Mouse (Mus musculus) T-helper 17 cell (primary cell): ENCODE data around the gene Cage1.

Experiments
- in situ Hi-C, 2 experiments: fragments of 300-600 bp; cut with MboI, MseI; formaldehyde crosslinking; loops; 1 replicate in 1 of 2; 2 replicates in 1 of 2; pipeline ENCODE4 v1.15.1; 2025; ENCODE audit warnings: high pct_unique_total_duplicates in 2 of 2

Gene Cage1

GRCm38 (mm10) chr13:38037044-38037687 lies at the start of gene Cage1:
TSS of gene Cage1 (minus strand) at chr13:38037069.
- in situ Hi-C loops: loop anchor here (5.0 kb wide), 2 partner anchors 40 to 45 kb away; partner anchors contain the start of gene Ssr1 (in 1 of the 2)

GRCm38 (mm10) chr13:38081161-38081560 lies 44.3 kb upstream of the Cage1 start:
- in situ Hi-C loops: no loop called here

GRCm38 (mm10) chr13:38080725-38081124 lies 43.9 kb upstream of the Cage1 start:
- in situ Hi-C loops: no loop called here

GRCm38 (mm10) chr13:38080014-38080413 lies 43.1 kb upstream of the Cage1 start:
- in situ Hi-C loops: no loop called here

GRCm38 (mm10) chr13:38079366-38079765 lies 42.5 kb upstream of the Cage1 start:
- in situ Hi-C loops: loop anchor here in 1 of 2 experiments (5.0 kb wide), 1 partner anchor 143 kb away; no protein-coding TSS in a partner anchor

- in situ Hi-C loops: loop anchor here in 1 of 2 experiments (5.0 kb wide), 1 partner anchor 143 kb away; no protein-coding TSS in a partner anchor
These were observed 42.0 kb upstream of the Cage1 start for GRCm38 (mm10) chr13:38078836-38079235.

GRCm38 (mm10) chr13:38077113-38077512 lies 40.2 kb upstream of the Cage1 start:
- in situ Hi-C loops: loop anchor here in 1 of 2 experiments (5.0 kb wide), 1 partner anchor 145 kb away; no protein-coding TSS in a partner anchor

- in situ Hi-C loops: no loop called here
These were observed 37.5 kb upstream of the Cage1 start for GRCm38 (mm10) chr13:38074404-38074803.

- in situ Hi-C loops: no loop called here
These were observed 36.8 kb upstream of the Cage1 start for GRCm38 (mm10) chr13:38073374-38074307.

- in situ Hi-C loops: no loop called here
These were observed 34.1 kb upstream of the Cage1 start for GRCm38 (mm10) chr13:38070945-38071344.

- in situ Hi-C loops: loop anchor here in 1 of 2 experiments (5.0 to 10.0 kb wide), 2 partner anchors 447 to 520 kb away; no protein-coding TSS in a partner anchor
These were observed 28.2 kb upstream of the Cage1 start for GRCm38 (mm10) chr13:38064854-38065663.

- in situ Hi-C loops: loop anchor here in 1 of 2 experiments (5.0 to 10.0 kb wide), 2 partner anchors 450 to 522 kb away; no protein-coding TSS in a partner anchor
These were observed 25.8 kb upstream of the Cage1 start for GRCm38 (mm10) chr13:38062678-38063077.

GRCm38 (mm10) chr13:38049888-38050287 lies 13.0 kb upstream of the Cage1 start:
- in situ Hi-C loops: loop anchor here in 1 of 2 experiments (10.0 kb wide), 1 partner anchor 605 kb away; the partner anchor contains the start of gene Eef1e1

GRCm38 (mm10) chr13:38037811-38038210 lies 942 bp upstream of the Cage1 start:
- in situ Hi-C loops: loop anchor here (5.0 kb wide), 2 partner anchors 41 to 46 kb away; partner anchors contain the start of gene Ssr1 (in 1 of the 2)

GRCm38 (mm10) chr13:38036343-38037043 lies 376 bp downstream of the Cage1 start, which contains the start of gene Riok1:
TSS of gene Riok1 (plus strand) at chr13:38036995.
- in situ Hi-C loops: loop anchor here (5.0 kb wide), 2 partner anchors 39 to 44 kb away; partner anchors contain the start of gene Ssr1 (in 1 of the 2)

GRCm38 (mm10) chr13:38028407-38028806 lies 8.5 kb downstream of the Cage1 start:
- in situ Hi-C loops: no loop called here

GRCm38 (mm10) chr13:38027618-38028248 lies 9.1 kb downstream of the Cage1 start:
- in situ Hi-C loops: no loop called here

GRCm38 (mm10) chr13:38025874-38026273 lies 11.0 kb downstream of the Cage1 start:
- in situ Hi-C loops: no loop called here

GRCm38 (mm10) chr13:38018791-38019190 lies 18.1 kb downstream of the Cage1 start:
- in situ Hi-C loops: loop anchor here in 1 of 2 experiments (10.0 kb wide), 1 partner anchor 1894 kb away; no protein-coding TSS in a partner anchor
